Mouse (Mus musculus) kidney, postnatal 4 days (tissue): ENCODE results near the gene Sycp1.

Source experiments
- DNase-seq, 2 experiments: peaks; one replicate each; pipeline ENCODE4 v3.0.0; 2021; ENCODE audit warnings: mixed read lengths in 2 of 2

Gene Sycp1

GRCm38 (mm10) chr3:102935451-102936354, at the start of gene Sycp1:
TSS of gene Sycp1 (minus strand) at chr3:102936100.
- no peak for DNase-seq

- no peak for DNase-seq
These were observed 44.4 kb upstream of the Sycp1 start for GRCm38 (mm10) chr3:102980349-102980736.

DNA sequence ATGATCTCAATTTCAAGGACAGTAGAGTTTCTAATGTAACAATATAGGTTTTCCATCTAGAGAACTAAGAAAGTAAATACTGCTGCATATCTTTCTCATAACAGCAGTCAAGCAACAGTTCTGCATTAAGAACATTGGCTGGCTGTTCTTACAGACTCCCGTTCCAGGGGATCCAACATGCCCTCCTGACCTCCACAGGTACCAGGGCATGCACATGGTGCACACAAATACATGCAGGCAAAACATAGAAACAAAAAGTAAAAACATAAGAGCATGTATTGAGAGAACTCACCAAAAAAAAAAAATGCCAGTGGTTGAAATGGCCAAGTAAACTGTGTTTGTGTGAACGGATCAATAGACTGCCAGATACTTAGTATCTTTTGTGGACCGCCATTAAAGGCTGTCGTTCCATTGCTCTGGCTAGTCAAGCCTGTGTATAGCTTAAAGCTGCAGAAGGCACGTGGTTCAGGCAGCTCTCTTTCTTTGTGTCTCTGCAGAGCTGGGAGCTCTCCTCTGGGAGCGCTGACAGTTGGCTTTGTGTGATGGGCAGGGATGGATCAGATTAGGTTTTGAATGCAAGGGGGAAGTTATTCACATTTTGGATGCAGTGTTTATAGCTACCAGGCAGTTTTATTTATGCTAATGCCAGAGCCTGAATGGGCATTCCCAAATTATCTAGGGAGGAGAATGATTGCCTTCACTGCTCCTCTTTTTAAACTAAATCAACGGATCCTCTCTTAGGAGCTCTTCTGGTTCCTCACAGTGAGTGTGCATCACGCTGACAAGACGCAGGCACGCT, 43.8 kb upstream of the Sycp1 start:
- no peak for DNase-seq

- DNase-seq: no peak
These were observed 41.0 kb upstream of the Sycp1 start for GRCm38 (mm10) chr3:102976906-102977305.

DNA sequence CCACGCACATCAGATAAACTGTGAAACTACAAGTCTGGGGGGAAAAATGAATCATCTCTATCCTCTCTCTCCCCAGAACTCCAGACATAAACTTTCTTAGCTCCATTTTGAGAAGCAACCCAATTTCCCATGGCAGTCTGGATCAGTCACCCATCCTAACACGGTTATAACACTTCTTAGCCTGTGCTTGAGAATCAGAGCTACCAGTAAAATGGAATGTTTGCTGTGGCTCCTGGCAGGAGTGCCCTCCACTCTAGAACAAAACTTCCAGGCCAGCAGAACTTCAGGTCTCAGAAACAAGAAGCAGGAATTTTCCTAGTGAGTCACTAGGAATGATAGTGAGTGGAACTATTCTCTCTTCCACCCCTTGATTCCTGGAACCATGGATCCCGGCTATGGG, 34.6 kb upstream of the Sycp1 start:
- DNase-seq: no peak

- DNase-seq: no peak
These were observed 34.2 kb upstream of the Sycp1 start for GRCm38 (mm10) chr3:102970067-102970466.

DNA sequence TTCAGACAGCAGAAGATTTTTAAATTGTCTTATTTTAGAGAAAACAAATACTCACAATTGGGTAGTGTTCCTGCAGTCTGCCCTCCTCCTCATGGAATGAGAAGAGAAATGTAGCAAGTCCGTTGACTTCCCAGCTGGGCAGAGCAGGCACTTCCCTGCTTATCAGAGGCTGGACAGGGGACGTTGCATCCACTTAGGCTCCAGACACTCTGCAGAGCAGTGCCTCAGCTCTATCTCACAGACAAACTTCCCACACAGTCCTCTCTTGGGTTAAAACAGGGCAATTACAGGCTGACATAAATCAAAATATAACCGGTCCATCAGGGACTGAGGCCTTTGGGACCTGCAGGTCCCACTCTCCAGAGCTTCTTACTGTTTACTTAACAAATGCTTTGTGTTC, 28.1 kb upstream of the Sycp1 start, which contains the start of gene Nr1h5:
TSS of gene Nr1h5 (minus strand) at position 101 of the 400 bp plus-strand sequence.
- DNase-seq: no peak

DNA sequence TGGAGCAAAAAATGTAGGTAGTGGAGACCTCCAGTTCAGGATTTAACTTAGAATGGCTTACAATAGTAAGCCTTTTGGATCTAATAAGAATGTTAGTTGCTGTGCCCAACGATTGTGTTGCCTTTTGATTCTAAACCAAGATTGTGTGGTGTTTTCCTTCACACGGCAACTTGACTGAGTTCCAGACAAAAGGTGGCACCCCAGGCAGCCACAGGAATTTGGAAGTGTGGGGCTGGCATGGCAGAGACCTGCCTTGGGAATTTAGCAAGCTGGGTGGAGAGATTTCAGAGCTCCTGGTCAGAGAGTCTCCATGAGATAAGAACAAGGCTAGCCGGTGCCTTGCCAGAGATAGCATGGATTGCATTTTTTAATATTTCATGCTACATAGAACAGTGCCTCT, 19.7 kb upstream of the Sycp1 start:
- DNase-seq: no peak

DNA sequence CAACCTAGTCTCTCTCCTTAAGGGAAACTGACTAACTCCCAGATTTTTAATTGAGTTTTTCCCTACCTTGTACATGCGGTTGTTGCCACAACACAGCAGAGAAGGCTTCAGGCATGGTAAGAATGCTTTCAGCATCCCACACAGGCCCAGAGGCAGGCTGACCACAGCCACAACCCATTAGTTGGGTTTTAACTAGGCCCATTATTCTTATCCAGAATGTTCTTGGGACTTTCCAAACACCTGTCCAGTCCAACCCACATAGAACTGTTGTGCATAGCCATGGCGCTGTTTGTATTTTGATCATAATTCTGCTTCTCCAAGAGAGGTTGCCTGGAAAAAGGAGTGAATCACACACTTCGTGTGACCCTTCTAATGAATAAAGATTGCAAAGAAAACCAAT, 19.2 kb upstream of the Sycp1 start:
- DNase-seq: no peak

DNA sequence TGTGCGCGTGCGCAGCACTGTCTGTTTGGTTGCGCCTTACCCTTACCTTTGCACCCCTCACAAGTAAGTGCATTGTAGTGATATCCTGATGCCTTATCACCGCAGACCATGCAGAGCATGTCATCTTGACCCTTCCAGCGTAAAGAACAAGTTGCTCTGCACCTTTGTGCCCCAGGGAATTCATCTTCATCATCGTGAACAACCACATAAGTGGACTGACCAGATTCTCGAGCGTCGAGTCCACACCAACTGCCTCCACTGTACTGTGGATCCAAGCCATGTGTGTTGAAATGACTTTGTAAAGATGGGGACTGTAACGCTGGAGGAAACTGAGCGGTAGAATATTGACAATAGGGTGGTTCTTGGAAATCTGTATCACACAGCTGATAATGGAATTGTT, 18.6 kb upstream of the Sycp1 start:
- no peak for DNase-seq

GRCm38 (mm10) chr3:102946861-102947260, 11.0 kb upstream of the Sycp1 start:
- no peak for DNase-seq

DNA sequence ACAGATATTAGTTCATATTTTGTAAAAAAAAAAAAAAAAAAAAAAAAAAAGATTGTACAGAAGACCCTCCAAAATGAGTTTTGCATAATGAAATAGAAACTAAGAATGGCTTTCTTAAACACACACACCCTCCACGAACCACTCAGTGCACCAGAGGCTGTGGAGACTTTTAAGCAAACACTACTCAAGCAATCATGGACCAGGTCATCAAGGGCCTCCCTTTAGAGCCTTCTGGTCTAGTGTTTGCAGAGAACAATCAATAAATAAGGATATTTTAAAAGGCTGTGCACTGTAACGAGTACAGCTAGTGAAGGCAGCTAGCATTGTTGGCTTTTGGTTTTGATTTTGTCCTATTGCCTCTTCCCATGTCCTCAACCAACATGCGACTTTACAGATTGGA, 10.4 kb upstream of the Sycp1 start:
- no peak for DNase-seq

DNA sequence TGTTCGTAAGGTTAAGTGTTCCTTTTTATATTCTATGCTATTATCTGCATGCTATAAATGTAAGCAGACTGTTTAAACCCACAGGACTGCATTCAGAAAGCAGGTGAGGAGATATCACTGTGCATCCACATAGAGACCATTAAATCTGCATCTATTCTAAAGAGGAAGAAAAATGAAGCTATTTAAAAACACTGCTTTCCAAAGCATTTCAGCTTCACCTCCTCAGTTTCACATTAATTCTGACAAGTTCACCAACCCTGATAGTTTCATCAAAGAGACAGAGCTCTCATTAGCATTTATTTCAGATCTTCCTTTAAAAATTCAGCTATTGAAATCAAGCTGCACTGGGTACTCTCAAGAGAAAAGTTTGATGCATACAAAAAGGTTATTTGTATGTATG, 2.2 kb upstream of the Sycp1 start:
- no peak for DNase-seq

DNA sequence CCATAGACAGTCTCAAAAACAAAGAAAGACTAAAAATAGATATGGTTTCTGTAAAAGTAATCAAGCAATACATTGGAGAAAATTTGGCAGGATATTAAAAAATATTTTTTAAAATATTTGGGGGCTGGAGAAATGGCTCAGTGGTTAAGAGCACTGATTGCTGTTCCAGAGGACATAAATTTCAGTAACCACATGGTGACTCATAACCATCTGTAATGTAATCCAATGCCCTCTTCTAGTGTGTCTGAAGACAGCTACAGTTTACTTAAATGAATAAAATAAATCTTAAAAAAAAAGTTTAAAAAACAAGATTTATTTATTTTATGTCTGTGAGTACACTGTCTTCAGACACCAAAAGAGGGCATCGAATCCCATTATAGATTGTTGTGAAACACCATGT, 36.8 kb downstream of the Sycp1 start:
- DNase-seq: no peak

- DNase-seq: no peak
These were observed 55.4 kb downstream of the Sycp1 start for GRCm38 (mm10) chr3:102880529-102880928.

GRCm38 (mm10) chr3:102848661-102849060, 87.2 kb downstream of the Sycp1 start:
- no peak for DNase-seq

GRCm38 (mm10) chr3:102842386-102842785, 93.5 kb downstream of the Sycp1 start:
- no peak for DNase-seq

- peak; percentile 88 for DNase-seq
These were observed 132.0 kb downstream of the Sycp1 start for GRCm38 (mm10) chr3:102803937-102804336.

DNA sequence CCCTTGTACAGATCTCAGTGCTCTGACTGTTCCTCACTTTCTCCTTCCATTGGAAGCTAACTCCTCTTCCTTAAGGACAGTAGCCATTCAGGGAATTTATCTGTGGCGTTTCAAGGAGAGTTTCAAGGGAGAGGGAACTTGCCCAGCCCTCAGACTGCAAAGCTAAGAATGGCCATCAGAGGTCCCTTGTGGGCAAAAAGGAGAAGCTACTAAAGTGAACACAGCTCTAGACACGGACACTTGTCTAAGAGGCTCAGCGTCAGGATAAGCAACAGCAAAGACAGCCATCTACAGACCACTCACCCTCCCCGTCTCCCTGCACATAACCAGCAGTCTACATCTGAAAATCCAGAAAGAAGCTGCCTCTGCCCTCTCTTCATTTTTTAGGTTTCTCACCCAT, 148.5 kb downstream of the Sycp1 start:
- no peak for DNase-seq

GRCm38 (mm10) chr3:102782618-102783017, 153.3 kb downstream of the Sycp1 start, which contains the start of gene Tshb:
TSS of gene Tshb (minus strand) at chr3:102782718.
- no peak for DNase-seq

- DNase-seq: no peak
These were observed 162.9 kb downstream of the Sycp1 start for GRCm38 (mm10) chr3:102773018-102773417.
